Mouse (Mus musculus) heart, adult 8-10 months (tissue): Measurements from ENCODE around the gene Lrrc47. TPM values are rescaled to one million over a fixed set of nuclear protein-coding genes. Genes with fewer than 3 reads are reported as not detected.

Experiments
- DNase-seq: peaks from one replicate; pipeline ENCODE4 v3.0.0; 2022; ENCODE audit warnings: low spot score
- total RNA-seq, 4 experiments: library from RNA; stranded (reverse); gene quantifications; 2 replicates each; pipeline ENCODE4 v1.2.4; 2022

Lrrc47 gene
- total RNA-seq, result 10 to 100 TPM; 30.6 to 37.7 (median 32.4) TPM

GRCm38 (mm10) chr4:154011646-154012089 lies at the start of gene Lrrc47:
TSS of gene Lrrc47 (plus strand) at chr4:154011731.
- peak; percentile 84 for DNase-seq

- DNase-seq, result no peak
These were observed 48.9 kb upstream of the Lrrc47 start for GRCm38 (mm10) chr4:153962631-153963030.

- no peak for DNase-seq
These were observed 44.9 kb upstream of the Lrrc47 start for GRCm38 (mm10) chr4:153966651-153967050.

GRCm38 (mm10) chr4:153967556-153967955 lies 44.0 kb upstream of the Lrrc47 start:
- no peak for DNase-seq

GRCm38 (mm10) chr4:153968063-153968462 lies 43.5 kb upstream of the Lrrc47 start:
- DNase-seq, result no peak

GRCm38 (mm10) chr4:153974431-153975291 lies 36.9 kb upstream of the Lrrc47 start, which contains the start of the genes Dffb and Cep104:
TSS of gene Dffb (minus strand) at chr4:153975126.
TSS of gene Cep104 (plus strand) at chr4:153975194.
- peak; percentile 92 for DNase-seq

- peak; percentile 6 for DNase-seq
These were observed 36.3 kb upstream of the Lrrc47 start for GRCm38 (mm10) chr4:153975292-153975662.

- DNase-seq, result no peak
These were observed 35.8 kb upstream of the Lrrc47 start for GRCm38 (mm10) chr4:153975768-153976167.

- no peak for DNase-seq
These were observed 32.3 kb upstream of the Lrrc47 start for GRCm38 (mm10) chr4:153979243-153979642.

GRCm38 (mm10) chr4:153980470-153980869 lies 31.1 kb upstream of the Lrrc47 start:
- DNase-seq, result no peak

- DNase-seq, result no peak
These were observed 18.8 kb upstream of the Lrrc47 start for GRCm38 (mm10) chr4:153992715-153993114.

- DNase-seq, result no peak
These were observed 18.0 kb upstream of the Lrrc47 start for GRCm38 (mm10) chr4:153993505-153993904.

GRCm38 (mm10) chr4:154005488-154005887 lies 6.0 kb upstream of the Lrrc47 start:
- no peak for DNase-seq

GRCm38 (mm10) chr4:154006264-154006663 lies 5.3 kb upstream of the Lrrc47 start:
- DNase-seq, result no peak

- DNase-seq, result no peak
These were observed 3.8 kb upstream of the Lrrc47 start for GRCm38 (mm10) chr4:154007759-154008158.

GRCm38 (mm10) chr4:154010907-154011645 lies 455 bp upstream of the Lrrc47 start:
- no peak for DNase-seq

- DNase-seq, result no peak
These were observed 776 bp downstream of the Lrrc47 start for GRCm38 (mm10) chr4:154012132-154012882.

- DNase-seq, result no peak
These were observed 3.9 kb downstream of the Lrrc47 start for GRCm38 (mm10) chr4:154015476-154015875.

- no peak for DNase-seq
These were observed 8.0 kb downstream of the Lrrc47 start for GRCm38 (mm10) chr4:154019571-154019970.

- no peak for DNase-seq
These were observed 9.9 kb downstream of the Lrrc47 start for GRCm38 (mm10) chr4:154021432-154021831.

GRCm38 (mm10) chr4:154022407-154022806 lies 10.9 kb downstream of the Lrrc47 start:
- peak; percentile 58 for DNase-seq

GRCm38 (mm10) chr4:154022844-154023243 lies 11.3 kb downstream of the Lrrc47 start:
- DNase-seq, result no peak
